Mouse (Mus musculus) thymus, postnatal 10 days (tissue): ENCODE results near the gene Ssu72.

Experiments
- DNase-seq, 2 experiments: peaks; one replicate each; pipeline ENCODE4 v3.0.0; 2021; ENCODE audit warnings: low spot score in 2 of 2

The Ssu72 gene

GRCm38 (mm10) chr4:155746575-155747490, 42.2 kb downstream of the Ssu72 start:
- no peak for DNase-seq

- no peak for DNase-seq
Observed at GRCm38 (mm10) chr4:155757011-155757410, 52.4 kb downstream of the Ssu72 start.

GRCm38 (mm10) chr4:155759862-155760612, 55.4 kb downstream of the Ssu72 start:
- peak in 1 of 2 experiments; percentile 48 for DNase-seq

GRCm38 (mm10) chr4:155760613-155761355, 56.2 kb downstream of the Ssu72 start, which contains the start of gene Atad3a:
TSS of gene Atad3a (minus strand) at chr4:155761093.
- DNase-seq: peak; percentile 92 to 95

- DNase-seq: no peak
Observed at GRCm38 (mm10) chr4:155761356-155762099, 56.9 kb downstream of the Ssu72 start.

GRCm38 (mm10) chr4:155762357-155762756, 57.8 kb downstream of the Ssu72 start:
- DNase-seq: no peak

- no peak for DNase-seq
Observed at GRCm38 (mm10) chr4:155769496-155769879, 64.9 kb downstream of the Ssu72 start.

- peak; percentile 61 to 86 for DNase-seq
Observed at GRCm38 (mm10) chr4:155769880-155770512, 65.4 kb downstream of the Ssu72 start.

GRCm38 (mm10) chr4:155770626-155771025, 66.0 kb downstream of the Ssu72 start:
- no peak for DNase-seq

- DNase-seq: no peak
Observed at GRCm38 (mm10) chr4:155771706-155772105, 67.1 kb downstream of the Ssu72 start.

- DNase-seq: no peak
Observed at GRCm38 (mm10) chr4:155772786-155773185, 68.2 kb downstream of the Ssu72 start.

- no peak for DNase-seq
Observed at GRCm38 (mm10) chr4:155773335-155774078, 68.9 kb downstream of the Ssu72 start.

- DNase-seq: peak; percentile 75 to 84
Observed at GRCm38 (mm10) chr4:155774280-155774754, 69.7 kb downstream of the Ssu72 start, which contains the start of gene Vwa1. TSS of gene Vwa1 (minus strand) at chr4:155774698.

GRCm38 (mm10) chr4:155774971-155775740, 70.6 kb downstream of the Ssu72 start:
- no peak for DNase-seq

GRCm38 (mm10) chr4:155775855-155776254, 71.3 kb downstream of the Ssu72 start:
- DNase-seq: no peak

- no peak for DNase-seq
Observed at GRCm38 (mm10) chr4:155776704-155777335, 72.2 kb downstream of the Ssu72 start.

GRCm38 (mm10) chr4:155777816-155778215, 73.2 kb downstream of the Ssu72 start:
- no peak for DNase-seq

- no peak for DNase-seq
Observed at GRCm38 (mm10) chr4:155779498-155779897, 74.9 kb downstream of the Ssu72 start.
